Mouse (Mus musculus) lung, embryonic 14.5 days (tissue): ENCODE data around the gene Fam83d. TPM values are rescaled to one million over a fixed set of nuclear protein-coding genes. Genes with fewer than 3 reads are reported as not detected.

Source experiments
- ATAC-seq: fragments of 200-750 bp; cut with Nextera tagmentation; 2 replicates; pipeline ENCODE4 v1.8.0; 2017; ENCODE audit warnings: mild to moderate bottlenecking, moderate TSS enrichment, moderate library complexity; ENCODE audit not compliant: insufficient read depth
- DNase-seq: peaks from one replicate; pipeline ENCODE4 v3.0.0-alpha.2; 2015
- H3K27ac ChIP-seq: fragments of 300-500 bp; sonication (generic); 2 replicates; pipeline ENCODE4 v1.5.1; 2014; ENCODE audit warnings: low read depth, mild to moderate bottlenecking, moderate library complexity
- H3K27me3 ChIP-seq: fragments of 300-500 bp; sonication (generic); 2 replicates; pipeline ENCODE4 v1.6.1; 2014; ENCODE audit warnings: low read length, control low read depth; ENCODE audit not compliant: insufficient read depth
- H3K36me3 ChIP-seq: fragments of 300-500 bp; sonication (generic); 2 replicates; pipeline ENCODE4 v1.6.1; 2014; ENCODE audit warnings: control low read depth; ENCODE audit not compliant: insufficient read depth
- H3K4me1 ChIP-seq: fragments of 300-500 bp; sonication (generic); 2 replicates; pipeline ENCODE4 v1.6.1; 2014; ENCODE audit warnings: antibody characterized with exemption, control low read depth; ENCODE audit not compliant: insufficient read depth
- H3K4me2 ChIP-seq: fragments of 300-500 bp; sonication (generic); 2 replicates; pipeline ENCODE4 v1.6.1; 2014; ENCODE audit warnings: mild to moderate bottlenecking
- H3K4me3 ChIP-seq: fragments of 300-500 bp; sonication (generic); 2 replicates; pipeline ENCODE4 v1.5.1; 2014; ENCODE audit warnings: low read depth, low read length
- H3K9ac ChIP-seq: fragments of 300-500 bp; sonication (generic); 2 replicates; pipeline ENCODE4 v1.6.1; 2014
- H3K9me3 ChIP-seq: fragments of 300-500 bp; sonication (generic); 2 replicates; pipeline ENCODE4 v1.6.1; 2016; ENCODE audit warnings: low read depth, low read length, control low read depth
- CTCF ChIP-seq: IDR thresholded peaks from 2 replicates; pipeline ENCODE4 v1.5.1; 2016; ENCODE audit warnings: antibody characterized with exemption, low read depth
- whole genome bisulfite sequencing: fragments of 180-500 bp; shearing (Covaris S2); extraction: QIAGEN DNeasy Blood & Tissue Kit; methylation state at CpG from one replicate; pipeline ENCODE4 v1.1.7; 2014; 5-methylcytosine and 5-hydroxymethylcytosine counted together
- polyA plus RNA-seq: library from polyadenylated mRNA; unstranded; fragments of >200 nt; fragmentation: Nextera tagmentation; extraction: Ambion mirVana; gene quantifications from 2 replicates; pipeline ENCODE4 v1.2.1, GENCODE M21; 2014

Gene Fam83d
- polyA plus RNA-seq: 64.1 and 67.5 TPM in 2 replicates

- Histone ChIP-seq H3K4me2 (peak within 1 kb of the TSS; percentile 85), H3K27ac (peak within 1 kb of the TSS; percentile 86), H3K9ac (peak within 1 kb of the TSS; percentile 76), H3K4me3 (peak within 1 kb of the TSS; percentile 83), H3K27me3 (no peaks in the 10 kb centered on the region), H3K4me1 (peaks cover 24% of the 10 kb centered on the region), H3K36me3 (0 out of 2 replicates have a peak, but pooled peaks cover 4% of the 10 kb centered on the region), H3K9me3 (no peaks in the 10 kb centered on the region)
- WGBS: under 1% methylated on average over 48 of the region's 48 CpGs
- peak; percentile 87 for TF ChIP-seq CTCF
- peak; percentile 98 for DNase-seq
- peak; percentile 98 for ATAC-seq
These were observed at the start of gene Fam83d for GRCm38 (mm10) chr2:158767742-158768339. Fam83d (plus strand) TSS chr2:158768093.

- ATAC-seq (no peak), DNase-seq (no peak)
- 71% methylated on average over 12 of the region's 12 CpGs for WGBS
- Histone ChIP-seq H3K27me3 (no peaks in the 10 kb centered on the region), H3K9me3 (no peaks in the 10 kb centered on the region), H3K4me2 (no peak overlapping the region), H3K4me3 (no peak overlapping the region), H3K4me1 (peaks cover 7% of the 10 kb centered on the region), H3K9ac (no peak overlapping the region), H3K36me3 (no peaks in the 10 kb centered on the region), H3K27ac (no peak overlapping the region)
- TF ChIP-seq CTCF: no peak
These were observed 48.9 kb upstream of the Fam83d start for GRCm38 (mm10) chr2:158718816-158719549.

GRCm38 (mm10) chr2:158720715-158721370, 47.0 kb upstream of the Fam83d start:
- H3K9me3 ChIP-seq: no peaks in the 10 kb centered on the region
- H3K36me3 ChIP-seq: no peaks in the 10 kb centered on the region
- H3K4me1 ChIP-seq: peaks cover 7% of the 10 kb centered on the region
- no peak overlapping the region for H3K9ac ChIP-seq
- TF ChIP-seq CTCF: no peak
- no peak overlapping the region for H3K27ac ChIP-seq
- 66% methylated on average over 16 of the region's 16 CpGs for WGBS
- DNase-seq (no peak), ATAC-seq (no peak)
- H3K4me3 ChIP-seq: no peak overlapping the region
- H3K4me2 ChIP-seq: no peak overlapping the region
- H3K27me3 ChIP-seq: no peaks in the 10 kb centered on the region

GRCm38 (mm10) chr2:158721481-158721880, 46.4 kb upstream of the Fam83d start:
- H3K4me2 ChIP-seq: no peak overlapping the region
- no peak for TF ChIP-seq CTCF
- H3K36me3 ChIP-seq: no peaks in the 10 kb centered on the region
- ATAC-seq (no peak), DNase-seq (no peak)
- no peak overlapping the region for H3K4me3 ChIP-seq
- no peak overlapping the region for H3K27ac ChIP-seq
- 50% methylated on average over 3 of the region's 3 CpGs for WGBS
- H3K4me1 ChIP-seq: peaks cover 7% of the 10 kb centered on the region
- no peaks in the 10 kb centered on the region for H3K27me3 ChIP-seq
- H3K9ac ChIP-seq: no peak overlapping the region
- H3K9me3 ChIP-seq: no peaks in the 10 kb centered on the region

- 66% methylated on average over 4 of the region's 4 CpGs for WGBS
- no peak for DNase-seq
- no peak for TF ChIP-seq CTCF
- Histone ChIP-seq H3K27ac (no peak overlapping the region), H3K4me3 (no peak overlapping the region), H3K27me3 (no peaks in the 10 kb centered on the region), H3K4me1 (peaks cover 7% of the 10 kb centered on the region), H3K9ac (no peak overlapping the region), H3K36me3 (no peaks in the 10 kb centered on the region), H3K4me2 (no peak overlapping the region), H3K9me3 (no peaks in the 10 kb centered on the region)
- ATAC-seq: no peak
These were observed 45.8 kb upstream of the Fam83d start for GRCm38 (mm10) chr2:158722135-158722534.

GRCm38 (mm10) chr2:158722991-158723551, 44.8 kb upstream of the Fam83d start:
- ATAC-seq (no peak; the same call in 1 of the 2 replicates), DNase-seq (no peak)
- Histone ChIP-seq H3K4me3 (no peak overlapping the region), H3K4me1 (peaks cover 7% of the 10 kb centered on the region), H3K4me2 (no peak overlapping the region; the same call in 1 of the 2 replicates), H3K9ac (no peak overlapping the region), H3K27me3 (no peaks in the 10 kb centered on the region), H3K9me3 (no peaks in the 10 kb centered on the region), H3K36me3 (no peaks in the 10 kb centered on the region), H3K27ac (no peak overlapping the region)
- no peak for TF ChIP-seq CTCF
- 19% methylated on average over 6 of the region's 6 CpGs for WGBS

- no peak overlapping the region for H3K4me2 ChIP-seq
- no peak overlapping the region; the same call in 1 of the 2 replicates for H3K9ac ChIP-seq
These were observed 44.1 kb upstream of the Fam83d start for GRCm38 (mm10) chr2:158723806-158724205.

More at GRCm38 (mm10) chr2:158723806-158724205, 44.1 kb upstream of the Fam83d start:
- H3K36me3 ChIP-seq: no peaks in the 10 kb centered on the region
- peaks cover 7% of the 10 kb centered on the region for H3K4me1 ChIP-seq
- no peak overlapping the region for H3K27ac ChIP-seq
- no peak for TF ChIP-seq CTCF
- DNase-seq (no peak), ATAC-seq (no peak)
- H3K27me3 ChIP-seq: no peaks in the 10 kb centered on the region
- H3K9me3 ChIP-seq: no peaks in the 10 kb centered on the region
- no peak overlapping the region for H3K4me3 ChIP-seq
- 17% methylated on average over 6 of the region's 6 CpGs for WGBS
